Mouse (Mus musculus): Measurements from ENCODE around the gene Sod3.

- no peak for TF ChIP-seq GATA1 (IDR thresholded peaks at IDR 0.05; ENCODE audit: borderline replicate concordance, low read length)
- no peak for TF ChIP-seq FLI1 (IDR thresholded peaks at IDR 0.05; ENCODE audit: low read length)
Observed at GRCm38 (mm10) chr5:52375847-52376246, 12.3 kb downstream of the Sod3 start.

Data from megakaryocyte, embryonic 14.5 days (primary cell).